Mouse (Mus musculus): ENCODE measurements at regions not wholly inside any gene's neighbourhood (a gene's known extent, or its start where the extent isn't known, plus 50 kb on each side); places are given as distances from the start of the nearest gene placed in this dataset.

DNA sequence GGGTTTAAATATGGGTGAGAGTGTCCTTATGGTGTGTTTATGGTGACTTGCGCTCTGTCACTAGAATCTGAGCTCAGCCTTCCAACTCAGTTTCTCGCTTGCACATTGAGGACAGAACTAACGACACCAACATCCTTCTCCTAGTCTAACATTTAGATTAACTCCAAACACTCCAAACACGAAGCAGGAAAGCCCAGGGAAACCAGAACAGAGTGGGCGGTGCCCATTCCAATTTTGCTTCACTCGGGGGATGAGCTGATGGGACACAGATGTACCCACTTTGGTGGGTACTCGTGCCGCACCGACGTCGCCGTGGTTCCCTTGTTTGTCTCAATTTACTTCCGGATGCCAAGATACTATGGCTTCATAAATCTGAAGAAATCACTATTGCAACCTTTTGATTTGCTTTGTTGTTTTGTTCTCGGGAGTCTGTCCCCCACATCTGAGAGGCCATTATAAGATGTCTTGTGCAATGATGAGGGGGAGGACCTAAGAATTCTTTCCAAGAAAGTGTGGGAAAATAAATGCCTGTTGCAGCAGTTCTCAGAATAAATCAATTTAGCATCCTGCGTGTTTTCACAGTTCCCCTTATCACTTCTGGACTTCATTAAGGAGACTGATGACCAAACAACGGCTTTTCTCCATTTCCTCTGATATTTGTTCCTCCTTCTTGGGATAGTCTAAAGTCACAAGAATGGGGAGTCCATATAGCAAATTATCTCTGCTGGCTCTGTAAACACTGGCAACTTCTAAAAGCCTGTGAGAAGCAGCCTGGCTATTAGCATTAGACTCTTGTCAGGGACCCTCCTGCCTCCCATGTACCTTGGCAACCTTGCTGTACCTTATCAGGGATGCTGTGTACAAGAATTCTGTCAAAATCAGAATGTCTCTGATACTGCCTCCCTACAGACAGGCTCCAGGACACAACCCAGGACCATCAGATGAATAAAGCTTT lies 96.2 kb upstream of the Klf9 start:
- peak; percentile 53 to 60 for DNase-seq (ENCODE audit: low spot score in 2 of 2)

DNA sequence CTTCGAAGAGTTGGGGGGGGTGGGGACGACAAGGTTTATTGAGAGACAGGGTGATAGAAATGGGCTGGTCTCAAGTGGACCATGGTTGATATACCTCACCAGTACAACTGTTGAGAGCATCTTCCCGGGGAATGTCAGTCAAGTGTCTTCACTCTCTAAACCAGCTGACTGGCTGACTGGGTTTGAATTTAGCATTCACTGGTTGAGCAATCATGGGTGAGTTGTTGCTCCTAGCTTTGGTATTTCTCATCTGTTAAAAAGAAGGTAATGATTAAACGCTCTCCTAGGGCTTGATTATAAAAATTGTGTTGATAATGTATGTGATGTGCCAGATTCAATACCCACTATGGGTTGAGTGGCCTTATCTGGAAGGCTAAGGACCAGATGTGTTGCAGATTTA lies 89.6 kb upstream of the Klf9 start:
- DNase-seq (ENCODE audit: low spot score in 2 of 2) = no peak

DNA sequence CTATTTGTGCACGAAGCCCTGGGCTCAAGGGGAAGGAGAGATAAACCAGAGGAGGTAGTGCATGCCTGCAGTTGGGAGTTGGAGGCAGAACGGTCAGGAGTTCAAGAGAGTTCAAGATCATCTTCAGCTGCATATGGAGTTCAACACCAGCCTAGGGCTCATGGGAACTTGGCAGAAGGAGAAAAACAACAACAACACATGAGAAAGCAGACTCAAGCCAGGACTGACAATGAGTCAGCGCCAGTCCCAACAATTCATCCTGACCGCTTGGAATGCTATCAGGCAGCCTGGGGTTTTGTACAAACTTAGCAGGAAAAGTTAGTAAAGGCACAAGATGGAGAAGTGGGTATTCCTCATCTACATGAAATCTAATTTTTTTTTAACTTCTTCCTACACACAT lies 86.6 kb upstream of the Klf9 start:
- no peak for DNase-seq (ENCODE audit: low spot score in 2 of 2)

DNA sequence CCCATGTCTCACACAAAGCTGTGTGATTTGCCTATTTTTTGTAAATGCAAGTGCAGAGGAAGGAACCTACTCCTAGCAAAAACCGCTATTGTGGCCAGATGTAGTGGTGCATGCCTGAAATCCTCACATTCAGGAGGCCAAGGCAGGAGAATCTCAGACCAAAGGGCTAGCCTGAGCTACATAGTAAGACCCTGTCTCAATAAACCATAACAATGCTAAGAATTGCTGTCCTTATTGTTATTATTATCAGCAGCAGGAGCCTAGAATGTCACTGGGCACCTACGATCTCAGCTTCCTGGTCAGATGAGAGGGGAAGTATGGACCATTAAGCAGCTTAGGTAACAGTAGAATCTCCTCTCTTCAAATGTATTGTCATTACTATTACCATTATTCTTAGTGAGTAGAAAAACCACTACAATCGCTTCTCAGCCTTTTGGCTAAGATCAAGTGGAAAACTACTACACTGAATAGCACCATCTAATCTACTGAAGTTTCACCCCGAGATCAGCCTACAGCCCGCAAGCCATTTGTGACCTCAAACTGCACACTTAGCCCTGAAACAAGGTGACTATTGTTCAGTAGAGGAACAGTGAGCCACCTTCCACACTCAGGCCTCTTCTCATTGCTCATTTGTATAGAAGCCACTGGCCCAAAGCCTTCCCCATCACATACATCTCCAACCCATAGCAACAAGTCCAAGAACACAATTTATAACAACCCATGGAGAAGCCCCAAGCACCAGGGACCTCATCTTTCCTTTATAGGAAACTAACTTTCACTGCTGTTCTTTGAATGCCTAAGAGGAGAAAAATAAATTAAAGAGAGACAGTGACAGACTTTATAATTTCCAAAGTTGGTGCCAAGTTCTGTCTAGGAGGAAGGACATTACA lies 84.9 kb upstream of the Klf9 start:
- no peak for DNase-seq (ENCODE audit: low spot score in 2 of 2)

DNA sequence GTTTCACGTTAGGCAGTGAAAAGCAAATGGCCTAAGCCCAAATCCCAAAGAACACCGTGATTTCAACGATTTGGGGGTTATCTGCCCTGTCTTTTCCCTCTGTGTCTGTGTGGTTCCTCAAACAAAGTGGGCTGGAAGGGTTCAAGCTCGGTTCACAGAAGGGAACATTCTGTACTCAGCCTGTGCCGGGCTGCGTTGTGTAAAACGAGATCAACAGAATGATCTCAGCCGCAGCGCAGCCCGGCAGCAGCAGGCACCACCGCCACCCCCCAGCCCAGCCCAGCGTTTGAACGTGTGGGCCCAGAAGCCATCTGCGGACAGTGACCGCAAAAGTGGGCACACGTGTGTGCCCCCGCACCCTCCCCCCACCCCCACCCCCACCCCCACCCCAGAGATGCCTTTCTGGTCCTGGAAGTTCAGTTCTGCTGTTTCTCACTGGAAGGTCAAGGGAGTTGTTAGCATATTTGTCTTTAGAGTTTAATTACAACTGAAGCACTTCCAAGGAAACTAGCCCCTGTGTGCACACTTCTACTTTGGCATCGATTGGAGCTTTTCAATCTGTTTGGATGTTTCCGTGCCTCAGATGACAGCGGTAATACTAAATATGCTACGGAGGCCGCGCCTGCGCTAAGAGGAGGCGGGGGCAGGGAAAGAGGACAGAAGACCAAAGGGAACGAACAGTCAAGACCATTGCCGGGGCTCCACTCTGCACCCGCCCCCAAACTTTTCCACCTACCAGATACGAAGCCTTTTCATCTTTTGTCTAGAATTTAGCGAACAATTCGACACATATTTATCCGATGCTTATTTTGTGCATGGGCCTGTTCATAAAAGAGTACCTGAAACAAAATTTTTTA lies 83.9 kb upstream of the Klf9 start:
- DNase-seq (ENCODE audit: low spot score in 2 of 2) = peak; percentile 69 to 81

DNA sequence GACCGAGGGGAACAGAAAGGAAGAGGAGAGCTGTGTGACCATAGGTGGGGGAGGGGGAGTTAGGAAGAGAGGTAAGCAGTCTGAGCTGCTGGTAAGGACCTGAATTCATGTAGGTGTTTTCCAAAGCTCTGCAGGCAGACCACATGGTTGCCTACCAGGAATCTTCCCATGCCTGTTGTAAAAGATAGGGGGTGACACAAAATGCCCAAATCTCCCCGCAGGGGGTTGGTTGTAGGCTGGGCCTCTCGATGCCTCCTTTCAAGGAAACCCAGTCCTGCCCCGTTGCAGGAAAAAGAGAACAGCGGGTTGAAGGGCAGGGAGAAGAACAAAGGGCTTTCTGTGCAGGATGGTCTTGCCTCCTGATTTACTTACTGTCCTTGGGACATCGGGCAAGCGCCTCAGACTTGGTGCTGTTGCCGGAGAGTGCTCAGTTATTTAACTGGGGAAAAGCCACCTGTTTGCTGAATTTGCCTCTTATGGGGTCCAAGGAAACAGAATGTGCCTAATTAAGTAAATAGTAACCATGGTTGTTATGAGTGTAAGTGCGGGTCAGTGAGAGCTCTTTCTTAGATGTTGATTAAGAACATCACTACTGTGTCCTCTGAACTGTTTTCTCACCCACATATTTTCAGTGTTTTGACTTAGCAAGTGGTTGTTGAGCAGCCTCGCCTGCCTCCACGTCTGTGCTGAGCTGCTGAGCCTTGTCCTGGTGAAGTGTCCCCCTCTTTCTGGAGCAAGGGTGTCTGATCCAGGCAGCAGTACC lies 83.1 kb upstream of the Klf9 start:
- peak in 1 of 2 experiments; percentile 41 for DNase-seq (ENCODE audit: low spot score in 2 of 2)

DNA sequence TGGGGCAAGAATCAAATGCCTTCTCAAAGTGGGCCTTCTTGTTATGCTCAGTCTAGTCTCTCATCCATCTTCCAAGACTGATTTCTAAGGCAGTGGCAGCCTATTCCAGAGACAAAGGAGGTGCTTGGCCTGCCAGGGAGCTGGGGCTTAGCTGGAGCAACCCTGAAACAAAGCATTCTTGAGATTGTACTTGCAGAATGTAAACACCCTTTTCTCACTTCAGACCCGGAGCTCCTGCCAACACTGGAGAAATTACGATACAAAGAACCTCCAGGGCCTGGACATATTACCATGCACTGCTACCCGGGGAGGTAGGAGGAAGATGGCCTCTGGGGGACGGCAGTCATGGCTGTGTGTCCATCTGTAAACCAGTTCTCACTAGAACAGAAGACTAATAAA lies 82.5 kb upstream of the Klf9 start:
- no peak for DNase-seq (ENCODE audit: low spot score in 2 of 2)

DNA sequence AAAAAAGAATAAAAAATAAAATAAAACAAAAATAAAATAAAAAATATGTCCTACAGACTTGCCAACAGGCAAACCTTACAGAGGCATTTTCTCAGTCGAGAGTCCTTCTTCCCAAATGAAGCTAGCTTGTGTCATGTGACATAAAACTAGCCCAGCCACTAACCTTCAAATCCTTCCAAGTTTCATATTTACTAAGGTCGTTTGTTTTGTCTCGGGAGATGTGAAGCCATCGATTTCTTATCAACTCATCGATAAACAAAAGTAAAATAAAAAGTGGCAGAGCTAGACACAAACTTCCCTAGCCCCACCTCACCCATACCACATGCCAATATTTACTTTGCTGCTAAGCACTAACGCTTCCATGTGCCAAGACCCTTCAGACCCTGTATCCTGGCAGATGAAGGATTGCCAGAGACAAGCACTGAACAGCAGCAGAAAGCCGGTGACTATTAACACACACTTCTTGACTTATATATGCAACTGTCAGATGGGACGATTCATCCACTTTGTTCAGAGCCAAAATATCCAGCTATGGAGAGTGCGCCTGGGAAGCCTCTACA lies 79.9 kb upstream of the Klf9 start:
- DNase-seq (ENCODE audit: low spot score in 2 of 2) = no peak

DNA sequence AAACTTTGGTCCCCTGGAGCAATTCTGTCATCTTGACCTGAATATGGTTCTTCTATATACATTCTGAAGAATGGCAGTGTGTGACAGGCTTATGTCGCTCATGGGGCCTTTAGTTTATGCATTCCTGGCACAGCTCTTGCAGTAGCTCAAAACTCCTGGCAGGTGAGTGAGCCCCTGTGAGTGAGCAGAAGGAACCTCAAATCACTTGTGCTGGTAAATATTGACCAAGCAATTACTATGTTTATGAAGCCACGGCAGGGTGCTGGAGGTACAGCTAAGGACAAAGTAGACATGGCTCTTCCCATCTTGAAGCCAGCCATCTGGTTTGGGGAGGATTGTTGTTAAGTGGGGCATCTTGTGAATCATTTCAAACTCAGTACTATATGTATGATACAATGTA lies 79.1 kb upstream of the Klf9 start:
- DNase-seq (ENCODE audit: low spot score in 2 of 2) = no peak

DNA sequence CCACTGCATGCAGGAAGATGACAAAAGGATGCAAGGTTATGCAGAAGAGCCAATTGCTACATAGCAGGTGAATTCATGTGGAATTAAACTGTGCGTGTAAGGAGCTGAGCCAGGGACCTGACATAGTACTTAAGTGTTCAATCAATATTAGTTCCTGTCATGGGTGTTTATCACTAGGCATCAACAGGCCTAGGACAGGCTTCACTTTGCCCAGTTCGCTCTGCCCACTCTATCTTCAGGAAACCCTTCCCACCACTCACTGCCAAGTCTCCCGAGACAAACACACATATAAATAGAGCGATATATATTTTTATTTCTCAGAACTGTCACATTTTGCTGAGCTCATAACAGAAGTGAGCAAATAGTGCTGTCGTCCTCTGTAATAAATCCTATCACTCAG lies 78.2 kb upstream of the Klf9 start:
- no peak for DNase-seq (ENCODE audit: low spot score in 2 of 2)

DNA sequence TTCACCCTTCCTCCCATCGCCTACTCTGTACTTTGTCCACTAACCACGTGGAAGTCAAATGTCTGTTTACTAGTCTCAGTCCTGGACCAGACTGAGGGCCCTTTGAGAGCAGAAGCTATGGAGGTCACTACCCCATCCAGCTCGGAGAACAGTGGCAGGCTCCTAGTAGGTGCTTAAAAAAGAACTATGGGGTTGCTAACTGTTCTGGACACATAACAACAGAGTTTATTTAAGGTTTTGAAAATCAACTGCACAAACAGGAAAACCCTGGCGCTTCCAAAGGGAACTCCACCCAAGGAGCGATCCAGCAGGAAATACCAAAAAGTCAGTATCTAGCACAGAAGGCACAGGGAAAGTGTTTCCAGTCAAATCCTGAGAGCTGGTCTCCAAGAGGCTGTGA lies 75.5 kb upstream of the Klf9 start:
- no peak for DNase-seq (ENCODE audit: low spot score in 2 of 2)

DNA sequence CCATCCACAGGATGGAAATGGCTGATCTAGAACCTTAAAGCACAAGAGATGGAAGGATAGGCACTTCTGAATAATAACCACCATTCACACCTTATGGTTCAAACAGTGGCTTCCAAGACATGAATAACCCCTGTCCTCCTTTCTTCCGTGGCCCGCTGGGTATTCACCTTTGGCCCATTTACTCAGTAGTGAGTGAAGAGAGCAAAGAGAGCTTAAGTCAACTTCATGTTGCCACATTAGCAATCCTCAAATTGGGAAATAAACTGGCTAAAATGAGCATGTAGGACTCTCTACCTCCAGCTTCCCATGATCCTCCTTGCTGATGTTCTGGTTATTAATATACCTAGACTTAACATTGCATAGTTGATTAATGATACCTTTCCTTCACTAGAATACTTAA lies 74.3 kb upstream of the Klf9 start:
- no peak for DNase-seq (ENCODE audit: low spot score in 2 of 2)

DNA sequence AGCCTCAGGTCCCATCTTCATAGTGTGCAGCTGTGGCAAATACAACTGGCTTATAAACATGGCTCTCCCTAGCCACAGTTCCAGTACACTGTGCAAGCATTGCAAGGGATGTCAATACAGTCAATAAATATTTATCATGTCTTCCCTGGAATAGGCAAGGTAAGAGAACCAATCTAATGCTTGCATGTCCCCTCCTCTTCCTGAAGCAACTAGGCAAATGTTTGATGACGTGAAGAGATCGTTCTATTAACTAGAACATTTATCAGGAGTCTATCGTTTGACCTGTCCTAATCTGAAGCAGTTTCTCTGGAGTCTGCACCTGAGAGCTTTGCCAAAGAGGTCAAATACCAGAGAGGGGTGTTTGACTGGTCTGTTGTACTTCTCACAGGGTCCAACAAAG lies 72.4 kb upstream of the Klf9 start:
- no peak for DNase-seq (ENCODE audit: low spot score in 2 of 2)

DNA sequence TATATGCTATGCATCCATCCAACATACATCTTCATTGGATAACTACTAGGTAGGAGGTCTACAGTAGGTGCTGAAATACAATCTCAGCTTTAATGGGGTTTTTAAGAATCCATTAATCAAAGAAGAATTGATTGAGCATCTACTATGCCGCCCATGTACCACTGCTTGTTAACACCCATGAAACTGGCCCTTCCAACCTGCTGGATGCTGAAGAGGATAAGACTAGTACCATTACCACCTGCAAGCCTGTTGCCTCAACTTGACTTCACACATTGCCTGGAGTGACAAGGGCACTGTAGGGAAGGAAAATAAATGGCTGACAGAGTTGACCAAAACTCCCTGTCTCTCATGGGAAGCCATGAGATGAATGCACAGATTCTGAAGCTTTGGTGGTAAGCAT lies 71.4 kb upstream of the Klf9 start:
- DNase-seq (ENCODE audit: low spot score in 2 of 2) = no peak

DNA sequence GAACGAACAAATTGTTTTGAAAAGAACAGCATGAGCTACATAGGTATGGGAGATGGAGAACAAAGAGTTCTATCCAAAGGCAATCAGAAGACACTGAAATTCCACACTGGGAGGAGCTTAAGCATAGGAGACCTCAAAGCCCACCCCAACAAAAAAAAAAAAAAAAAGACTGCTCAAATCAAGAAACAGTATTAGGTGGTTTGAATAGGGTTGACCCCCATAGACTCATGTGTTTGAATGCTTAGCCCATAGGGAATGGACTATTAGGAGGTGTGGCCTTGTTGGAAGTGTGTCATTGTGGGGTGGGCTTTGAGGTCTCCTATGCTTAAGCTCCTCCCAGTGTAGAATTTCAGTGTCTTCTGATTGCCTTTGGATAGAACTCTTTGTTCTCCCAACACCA lies 70.0 kb upstream of the Klf9 start:
- no peak for DNase-seq (ENCODE audit: low spot score in 2 of 2)

DNA sequence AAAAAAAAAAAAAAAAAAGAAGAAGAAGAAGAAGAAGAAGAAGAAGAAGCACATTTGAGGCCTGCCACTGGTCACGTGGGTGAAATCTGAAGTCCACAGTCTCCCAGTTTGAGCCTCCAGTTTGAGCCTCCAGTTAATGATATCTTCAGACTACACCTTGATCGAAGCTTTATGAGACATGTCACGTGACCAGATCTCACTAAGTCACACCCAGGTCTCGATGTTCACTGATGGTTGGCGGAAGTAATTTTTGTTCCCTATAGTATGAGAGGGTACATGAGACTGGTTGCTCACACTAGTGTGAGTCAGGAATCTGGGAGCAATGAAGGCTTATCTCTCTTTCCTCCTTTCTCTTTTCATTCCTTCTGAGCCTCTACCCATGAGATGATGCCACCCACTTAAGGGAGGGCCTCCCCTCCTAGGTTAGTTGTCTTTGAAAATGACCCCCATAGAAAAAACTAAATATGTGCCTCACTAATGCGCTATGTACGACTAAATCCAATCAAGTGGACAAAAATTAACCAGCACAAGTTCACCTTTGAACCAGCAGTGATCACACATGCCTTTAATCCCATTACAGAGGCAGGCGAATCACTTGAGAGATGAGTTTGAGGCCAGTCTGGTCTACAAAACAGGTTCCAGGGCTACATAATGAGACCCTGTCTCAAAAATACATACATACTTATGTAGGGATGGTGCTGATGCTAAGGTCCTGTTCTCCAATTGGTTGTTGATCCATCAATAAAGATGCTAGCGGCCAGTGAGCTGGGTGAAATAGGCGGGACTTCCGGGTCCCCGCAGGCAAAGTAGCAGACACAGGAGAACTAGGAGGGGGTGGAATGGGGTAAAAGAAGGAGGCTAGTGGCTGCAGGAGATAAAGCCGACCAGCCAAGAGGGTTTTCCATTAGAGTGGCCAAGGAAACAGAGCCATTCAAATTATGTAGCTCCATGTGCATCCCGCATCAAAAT lies 66.1 kb upstream of the Klf9 start:
- no peak for DNase-seq (ENCODE audit: low spot score in 2 of 2)

DNA sequence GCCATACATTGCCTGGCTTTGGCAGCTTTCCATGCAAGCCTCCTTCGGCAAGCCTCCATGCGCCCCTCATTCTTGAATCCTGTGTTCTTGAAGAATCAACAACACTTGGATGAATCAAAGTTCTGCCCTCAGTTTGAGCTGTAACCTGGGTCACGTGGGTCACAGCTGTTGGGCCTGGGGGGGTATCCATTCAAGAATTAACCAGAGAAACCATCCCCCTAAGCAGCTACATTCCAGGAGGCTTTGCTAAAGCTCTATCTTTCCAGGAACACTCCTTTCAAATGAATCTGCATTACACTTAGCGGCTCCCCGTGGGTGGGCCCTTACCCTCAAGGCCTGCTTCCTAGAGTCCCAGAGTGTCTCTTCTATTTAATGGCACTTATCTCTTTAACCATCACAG lies 65.2 kb upstream of the Klf9 start:
- no peak for DNase-seq (ENCODE audit: low spot score in 2 of 2)

DNA sequence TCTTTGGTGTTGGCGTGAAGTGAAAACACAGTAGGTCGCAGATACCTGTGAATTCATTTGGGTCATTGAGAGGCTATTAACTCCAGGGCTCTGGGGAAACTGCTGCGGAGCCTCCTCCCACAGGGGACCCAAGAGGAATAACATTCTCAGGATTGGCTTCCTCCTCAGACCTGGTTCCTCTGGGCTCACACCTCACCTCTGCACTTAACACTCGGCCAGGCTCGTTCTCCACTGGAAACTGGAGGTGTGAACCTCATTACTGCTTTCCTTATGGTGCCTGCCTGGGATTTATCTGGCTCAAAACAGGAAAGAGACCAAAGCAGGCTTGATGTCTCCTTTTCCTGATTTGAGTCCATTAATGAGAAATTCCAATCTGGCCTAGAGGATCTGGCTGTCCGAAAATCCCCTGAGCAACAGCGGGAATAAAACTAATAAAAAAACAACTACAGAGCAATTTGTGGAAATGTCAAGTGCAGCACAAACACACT lies 55.8 kb upstream of the Klf9 start:
- DNase-seq (ENCODE audit: low spot score in 2 of 2) = no peak

DNA sequence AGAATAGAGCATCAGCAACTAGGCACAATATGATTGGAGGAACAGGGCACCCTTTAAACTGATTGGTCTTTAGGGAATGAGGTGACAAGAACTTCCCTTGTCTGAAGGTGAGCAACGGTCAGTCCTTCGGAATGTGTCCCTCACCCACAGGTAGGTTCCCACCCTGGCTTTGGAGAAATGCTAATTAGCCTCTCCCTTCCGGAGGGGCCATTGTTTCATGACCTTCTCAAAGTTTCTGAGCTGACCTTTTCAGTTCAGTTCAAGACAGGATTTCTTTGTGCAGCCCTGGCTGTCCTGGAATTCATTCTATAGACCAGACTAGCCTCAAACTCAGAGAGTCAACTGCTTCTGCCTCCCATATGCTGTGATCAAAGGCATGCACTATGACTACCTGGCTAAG lies 53.5 kb upstream of the Klf9 start:
- no peak for DNase-seq (ENCODE audit: low spot score in 2 of 2)
